Mouse (Mus musculus): ENCODE data around the gene Tuba4a.

The Tuba4a gene

GRCm38 (mm10) chr1:75168093-75168471, 51.6 kb downstream of the Tuba4a start:
- DNase-seq (ENCODE audit: low read depth, low spot score): no peak

Measured in embryo, embryonic 11.5 days (tissue).